Mouse (Mus musculus): Measurements from ENCODE around the gene Cables2.
A peak's percentile ranks its signal among the peaks of the same experiment; 100 is the strongest.

Cables2 gene

GRCm38 (mm10) chr2:180277773-180278320, 4.6 kb upstream of the Cables2 start:
- DNase-seq (ENCODE audit: low spot score in 2 of 2) = no peak

DNA sequence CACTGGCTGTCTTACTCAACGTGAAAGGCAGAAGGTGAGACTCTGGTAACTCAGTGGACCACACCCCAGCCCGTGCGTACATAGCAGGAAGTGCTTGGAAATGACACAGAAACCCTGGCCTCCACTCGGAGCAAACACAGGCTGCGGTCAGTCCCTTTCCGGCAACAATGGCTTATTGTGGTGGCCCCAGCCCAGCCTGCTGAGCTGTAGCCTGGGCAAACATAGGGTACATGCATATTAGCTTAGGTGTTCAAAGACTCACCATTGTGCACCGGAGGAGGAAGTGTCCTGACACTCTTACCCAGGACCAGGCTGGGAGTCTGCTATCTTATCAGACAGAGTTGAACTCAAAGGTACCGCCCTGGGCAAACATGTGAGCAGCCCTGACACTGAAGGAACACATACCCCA, 3.6 kb upstream of the Cables2 start:
- DNase-seq (ENCODE audit: low spot score in 2 of 2) = no peak

DNA sequence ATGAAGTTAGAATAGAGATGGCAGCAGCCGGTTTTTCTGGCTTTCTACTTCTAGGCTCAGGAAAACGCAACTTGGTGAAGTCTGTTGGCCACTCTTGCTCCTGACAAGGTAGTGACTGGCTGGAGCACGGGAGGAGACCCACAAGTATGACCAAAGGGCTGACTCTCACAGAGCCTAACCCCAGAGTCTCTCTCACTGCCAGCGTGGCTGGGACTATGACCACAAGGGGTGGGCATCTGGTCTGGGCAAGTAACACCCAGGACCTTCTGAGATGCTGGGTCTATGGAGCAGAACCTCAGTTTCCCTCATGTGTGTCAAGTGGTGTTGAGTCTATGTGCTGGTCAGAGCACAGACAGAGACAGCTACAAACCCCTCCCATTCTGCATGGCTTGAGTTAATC, 3.1 kb upstream of the Cables2 start:
- DNase-seq (ENCODE audit: low spot score in 2 of 2) = no peak

DNA sequence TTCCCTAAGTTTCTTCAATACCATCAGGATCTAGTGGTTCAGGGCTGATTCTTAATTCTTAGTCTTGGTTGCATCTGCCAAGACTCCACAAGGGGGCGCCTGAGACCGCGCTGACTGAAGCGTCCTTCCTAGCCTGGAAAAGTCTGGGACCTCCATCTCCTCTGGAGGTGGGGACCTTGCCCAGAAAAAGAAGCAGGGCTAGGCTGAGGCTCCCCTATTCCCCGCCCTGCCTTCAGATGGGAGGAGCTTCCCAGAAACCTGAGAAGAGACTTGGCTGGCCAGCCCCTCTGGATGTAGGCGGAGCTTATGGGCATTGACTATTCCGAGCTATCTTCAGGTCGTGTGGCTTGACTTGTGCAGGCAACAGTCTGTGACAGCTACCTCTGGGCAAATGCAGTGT, 2.5 kb upstream of the Cables2 start:
- peak; percentile 77 to 87 for DNase-seq (ENCODE audit: low spot score in 2 of 2)

GRCm38 (mm10) chr2:180274523-180274922, 1.2 kb upstream of the Cables2 start:
- DNase-seq (ENCODE audit: low spot score in 2 of 2) = no peak

- DNase-seq (ENCODE audit: low spot score in 2 of 2) = peak; percentile 55 to 69
Measured at GRCm38 (mm10) chr2:180272884-180273321, 393 bp downstream of the Cables2 start.

GRCm38 (mm10) chr2:180271804-180272395, 1.4 kb downstream of the Cables2 start:
- peak in 1 of 2 experiments; percentile 59 for DNase-seq (ENCODE audit: low spot score in 2 of 2)

- no peak for DNase-seq (ENCODE audit: low spot score in 2 of 2)
Measured at GRCm38 (mm10) chr2:180270537-180271255, 2.6 kb downstream of the Cables2 start.

GRCm38 (mm10) chr2:180269329-180269728, 4.0 kb downstream of the Cables2 start:
- no peak for DNase-seq (ENCODE audit: low spot score in 2 of 2)

- no peak for DNase-seq (ENCODE audit: low spot score in 2 of 2)
Measured at GRCm38 (mm10) chr2:180267955-180268354, 5.3 kb downstream of the Cables2 start.

DNA sequence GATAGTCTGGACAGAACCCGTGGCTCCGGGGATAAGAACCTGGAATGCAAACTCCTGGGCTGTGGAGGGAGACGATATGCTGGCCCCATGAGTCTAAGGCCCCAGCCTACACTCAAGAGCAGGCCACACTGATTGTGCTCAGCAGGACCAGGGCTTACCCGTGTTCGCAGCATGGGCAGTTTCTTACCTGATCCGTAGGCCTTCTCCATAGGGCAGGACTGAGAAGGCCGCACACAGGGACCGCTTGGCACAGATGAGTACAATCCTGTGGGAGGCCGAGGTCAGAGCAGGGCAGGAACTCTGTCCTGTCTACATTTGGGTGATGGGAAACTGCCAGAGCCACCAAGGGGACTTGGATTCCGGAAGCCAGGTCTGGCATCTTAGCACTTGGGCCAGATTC, 10.4 kb downstream of the Cables2 start:
- DNase-seq (ENCODE audit: low spot score in 2 of 2) = peak in 1 of 2 experiments; percentile 35

- DNase-seq (ENCODE audit: low spot score in 2 of 2) = peak in 1 of 2 experiments; percentile 26
Measured at GRCm38 (mm10) chr2:180262441-180262840, 10.9 kb downstream of the Cables2 start.

- peak in 1 of 2 experiments; percentile 30 for DNase-seq (ENCODE audit: low spot score in 2 of 2)
Measured at GRCm38 (mm10) chr2:180261901-180262300, 11.4 kb downstream of the Cables2 start.

- peak in 1 of 2 experiments; percentile 34 for DNase-seq (ENCODE audit: low spot score in 2 of 2)
Measured at GRCm38 (mm10) chr2:180260610-180261480, 12.5 kb downstream of the Cables2 start.

- DNase-seq (ENCODE audit: low spot score in 2 of 2) = peak in 1 of 2 experiments; percentile 28
Measured at GRCm38 (mm10) chr2:180259826-180260609, 13.3 kb downstream of the Cables2 start.

- DNase-seq (ENCODE audit: low spot score in 2 of 2) = peak in 1 of 2 experiments; percentile 29
Measured at GRCm38 (mm10) chr2:180258951-180259484, 14.3 kb downstream of the Cables2 start.

GRCm38 (mm10) chr2:180257963-180258865, 15.1 kb downstream of the Cables2 start:
- DNase-seq (ENCODE audit: low spot score in 2 of 2) = no peak

GRCm38 (mm10) chr2:180257001-180257521, 16.2 kb downstream of the Cables2 start, which contains the start of gene Rps21:
TSS of gene Rps21 (plus strand) at chr2:180257377.
- DNase-seq (ENCODE audit: low spot score in 2 of 2) = peak; percentile 99

- DNase-seq (ENCODE audit: low spot score in 2 of 2) = no peak
Measured at GRCm38 (mm10) chr2:180256296-180257000, 16.8 kb downstream of the Cables2 start.
